Mouse (Mus musculus) hindbrain, postnatal 0 days (tissue): ENCODE data around the gene Jag1. TPM values are rescaled to one million over a fixed set of nuclear protein-coding genes. Genes with fewer than 3 reads are reported as not detected.

ENCODE experiments used
- ATAC-seq: fragments of 200-750 bp; cut with Nextera tagmentation; 2 replicates; pipeline ENCODE4 v1.8.0; 2017; ENCODE audit warnings: mild to moderate bottlenecking, moderate TSS enrichment, moderate library complexity
- DNase-seq: peaks from one replicate; pipeline ENCODE4 v3.0.0-alpha.2; 2015; ENCODE audit warnings: low spot score
- H3K27ac ChIP-seq: fragments of 300-500 bp; sonication (generic); 2 replicates; pipeline ENCODE4 v1.5.1; 2014; ENCODE audit warnings: mild to moderate bottlenecking
- H3K27me3 ChIP-seq: fragments of 300-500 bp; sonication (generic); 2 replicates; pipeline ENCODE4 v1.6.1; 2014; ENCODE audit warnings: low read length, mixed read lengths; ENCODE audit not compliant: insufficient read depth
- H3K36me3 ChIP-seq: fragments of 300-500 bp; sonication (generic); 2 replicates; pipeline ENCODE4 v1.6.1; 2014; ENCODE audit warnings: low read length, mixed read lengths; ENCODE audit not compliant: insufficient read depth
- H3K4me1 ChIP-seq: fragments of 300-500 bp; sonication (generic); 2 replicates; pipeline ENCODE4 v1.6.1; 2014; ENCODE audit warnings: antibody characterized with exemption, low read length, mixed read lengths; ENCODE audit not compliant: insufficient read depth
- H3K4me2 ChIP-seq: fragments of 300-500 bp; sonication (generic); 2 replicates; pipeline ENCODE4 v1.6.1; 2014; ENCODE audit warnings: low read depth, mild to moderate bottlenecking, low read length, moderate library complexity, mixed read lengths
- H3K4me3 ChIP-seq: fragments of 300-500 bp; sonication (generic); 2 replicates; pipeline ENCODE4 v1.5.1; 2014; ENCODE audit warnings: low read length
- H3K9ac ChIP-seq: fragments of 300-500 bp; sonication (generic); replicated peaks from 2 replicates; pipeline ENCODE4 v1.6.1; 2014; ENCODE audit warnings: mild to moderate bottlenecking, low read length, moderate library complexity, mixed read lengths
- H3K9me3 ChIP-seq: fragments of 300-500 bp; sonication (generic); 2 replicates; pipeline ENCODE4 v1.6.1; 2016; ENCODE audit warnings: low read length, mixed read lengths
- CTCF ChIP-seq: IDR thresholded peaks from 2 replicates; pipeline ENCODE4 v1.5.1; 2016; ENCODE audit warnings: antibody characterized with exemption, control low read depth, low read depth
- WGBS: fragments of 180-500 bp; shearing (Covaris S2); extraction: QIAGEN DNeasy Blood & Tissue Kit; methylation state at CpG from one replicate; pipeline ENCODE4 v1.1.7; 2014; 5-methylcytosine and 5-hydroxymethylcytosine counted together
- polyA plus RNA-seq: library from polyadenylated mRNA; unstranded; fragments of >200 nt; fragmentation: Nextera tagmentation; extraction: Ambion mirVana; gene quantifications from 2 replicates; pipeline ENCODE4 v1.2.1, GENCODE M21; 2015
- total RNA-seq: library from RNA; depleted of rRNA; stranded (reverse); fragments of >200 nt; gene quantifications from 2 replicates; pipeline ENCODE4 v1.2.3, GENCODE M21; 2014

The Jag1 gene
- total and polyA plus RNA-seq, 2 experiments from 2014 or later = 4.9 to 8.5 TPM

GRCm38 (mm10) chr2:137138063-137138462 is 21.6 kb upstream of the Jag1 start:
- WGBS = 100% methylated on average over 1 of the region's 1 CpGs
- no peaks in the 10 kb centered on the region for H3K27me3 ChIP-seq
- TF ChIP-seq CTCF = no peak
- no peak overlapping the region for H3K27ac ChIP-seq
- H3K4me1 ChIP-seq = 0 out of 2 replicates have a peak, but pooled peaks cover 4% of the 10 kb centered on the region
- H3K9me3 ChIP-seq = no peaks in the 10 kb centered on the region
- no peak overlapping the region for H3K4me3 ChIP-seq
- no peak overlapping the region for H3K4me2 ChIP-seq
- DNase-seq = no peak
- H3K9ac ChIP-seq = no peak overlapping the region
- H3K36me3 ChIP-seq = no peaks in the 10 kb centered on the region
- no peak for ATAC-seq

- H3K36me3 ChIP-seq = no peaks in the 10 kb centered on the region
- no peaks in the 10 kb centered on the region for H3K27me3 ChIP-seq
- no peak for TF ChIP-seq CTCF
- no peak for ATAC-seq
- H3K4me2 ChIP-seq = no peak overlapping the region
- H3K9me3 ChIP-seq = no peaks in the 10 kb centered on the region
- no peak for DNase-seq
- 0 out of 2 replicates have a peak, but pooled peaks cover 4% of the 10 kb centered on the region for H3K4me1 ChIP-seq
- H3K27ac ChIP-seq = no peak overlapping the region
- H3K9ac ChIP-seq = no peak overlapping the region
- H3K4me3 ChIP-seq = no peak overlapping the region
- 73% methylated on average over 5 of the region's 5 CpGs for WGBS
Measured at GRCm38 (mm10) chr2:137134035-137134434, 17.6 kb upstream of the Jag1 start.

GRCm38 (mm10) chr2:137124861-137125260 is 8.4 kb upstream of the Jag1 start:
- no peak for TF ChIP-seq CTCF
- H3K27me3 ChIP-seq = no peaks in the 10 kb centered on the region
- H3K9ac ChIP-seq = no peak overlapping the region
- H3K4me3 ChIP-seq = no peak overlapping the region
- WGBS = 80% methylated on average over 1 of the region's 1 CpGs
- DNase-seq (no peak), ATAC-seq (no peak)
- no peak overlapping the region for H3K27ac ChIP-seq
- no peaks in the 10 kb centered on the region for H3K4me1 ChIP-seq
- H3K9me3 ChIP-seq = no peaks in the 10 kb centered on the region
- H3K36me3 ChIP-seq = no peaks in the 10 kb centered on the region
- no peak overlapping the region for H3K4me2 ChIP-seq

- H3K9me3 ChIP-seq = no peaks in the 10 kb centered on the region
- H3K4me1 ChIP-seq = peaks cover 10% of the 10 kb centered on the region; the same call in 1 of the 2 replicates
- WGBS = 2% methylated on average over 30 of the region's 33 CpGs
- no peaks in the 10 kb centered on the region for H3K27me3 ChIP-seq
- peak; percentile 88 for DNase-seq
- peak overlapping the region; percentile 61 for H3K9ac ChIP-seq
- peak overlapping the region; percentile 87 for H3K27ac ChIP-seq
- ATAC-seq = peak; percentile 78
- no peaks in the 10 kb centered on the region for H3K36me3 ChIP-seq
- H3K4me2 ChIP-seq = peak overlapping the region; percentile 99
- peak overlapping the region; percentile 50 for H3K4me3 ChIP-seq
- TF ChIP-seq CTCF = peak; percentile 81
Measured at GRCm38 (mm10) chr2:137117321-137117690, 862 bp upstream of the Jag1 start.

GRCm38 (mm10) chr2:137116675-137117320 is 354 bp upstream of the Jag1 start:
- peak overlapping the region; percentile 99 for H3K4me2 ChIP-seq
- under 1% methylated on average over 60 of the region's 61 CpGs for WGBS
- H3K4me1 ChIP-seq = peaks cover 10% of the 10 kb centered on the region; the same call in 1 of the 2 replicates
- DNase-seq (peak; percentile 96), ATAC-seq (peak; percentile 80)
- H3K9me3 ChIP-seq = no peaks in the 10 kb centered on the region
- peak overlapping the region; percentile 61 for H3K9ac ChIP-seq
- H3K27me3 ChIP-seq = no peaks in the 10 kb centered on the region
- H3K27ac ChIP-seq = peak overlapping the region; percentile 87
- TF ChIP-seq CTCF = no peak
- H3K36me3 ChIP-seq = no peaks in the 10 kb centered on the region
- peak overlapping the region; percentile 50 for H3K4me3 ChIP-seq

- Histone ChIP-seq H3K9ac (peak overlapping the region; percentile 61), H3K27ac (peak overlapping the region; percentile 87), H3K4me3 (peak overlapping the region; percentile 50), H3K36me3 (no peaks in the 10 kb centered on the region), H3K4me2 (peak overlapping the region; percentile 99), H3K9me3 (no peaks in the 10 kb centered on the region), H3K27me3 (no peaks in the 10 kb centered on the region), H3K4me1 (peaks cover 10% of the 10 kb centered on the region; the same call in 1 of the 2 replicates)
- ATAC-seq = no peak
- no peak for TF ChIP-seq CTCF
- peak; percentile 10 for DNase-seq
- under 1% methylated on average over 40 of the region's 40 CpGs for WGBS
Measured at GRCm38 (mm10) chr2:137115241-137116024, 1.0 kb downstream of the Jag1 start.
